In the genomic region with DNA sequence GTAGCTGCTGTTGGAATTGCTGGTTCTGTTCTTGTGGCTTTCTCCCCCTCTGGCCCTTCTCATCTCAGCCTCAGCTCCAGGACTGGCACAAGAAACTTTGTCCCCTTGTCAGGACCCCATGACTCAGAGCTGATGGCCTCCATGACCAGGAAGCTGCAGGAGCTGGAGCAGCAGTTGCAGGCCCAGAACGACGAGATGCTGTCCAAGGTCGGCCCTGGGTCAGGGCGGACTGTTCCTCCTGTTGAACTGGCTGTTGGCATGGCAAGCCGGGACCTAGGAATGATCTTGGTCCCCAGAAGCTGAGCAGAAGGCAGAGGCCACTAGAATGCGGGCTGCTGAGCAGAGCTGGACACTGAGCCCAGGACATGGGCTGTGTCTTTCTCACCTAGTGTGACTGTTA, we compare ENCODE assay signal across 18 mouse cellular contexts. TPM values are rescaled to one million over a fixed set of nuclear protein-coding genes. Genes with fewer than 3 reads are reported as not detected.
"Had no signal": no experiment of that assay in that cellular context is flagged by ENCODE, and none has a peak within 500 bp of the region (broad histone marks: within the 10 kb centered on the region; RNA-seq: fewer than 3 reads in every experiment).

No protein-coding gene starts in this region.

- H3K4me1 ChIP-seq: midbrain, embryonic 15.5 days had no signal

- H3K4me3 ChIP-seq: intestine, embryonic 15.5 days; limb, embryonic 15.5 days; liver, embryonic 12.5 days; midbrain, embryonic 15.5 days; neural tube, embryonic 13.5 days had no signal

- H3K9me3 ChIP-seq: intestine, embryonic 15.5 days; limb, embryonic 15.5 days; liver, embryonic 12.5 days; midbrain, embryonic 15.5 days; neural tube, embryonic 13.5 days had no signal

- DNase-seq: kidney, adult 9 months; kidney, postnatal 36 days; layer of hippocampus, adult 9-11 months; layer of hippocampus, postnatal 36 days; lung, embryonic 14.5 days; lung, postnatal 10 days; lung, postnatal 4 days; right cerebral cortex, adult 18-20 months; right cerebral cortex, postnatal 25 days; thymus, adult 2 months had no signal

- H3K36me3 ChIP-seq: intestine, embryonic 15.5 days; limb, embryonic 15.5 days; liver, embryonic 12.5 days; midbrain, embryonic 15.5 days; neural tube, embryonic 13.5 days had no signal

- ATAC-seq: intestine, embryonic 15.5 days; midbrain, embryonic 15.5 days had no signal

- H3K27me3 ChIP-seq: intestine, embryonic 15.5 days; limb, embryonic 15.5 days; liver, embryonic 12.5 days; midbrain, embryonic 15.5 days; neural tube, embryonic 13.5 days had no signal

- H3K9ac ChIP-seq: intestine, embryonic 15.5 days; limb, embryonic 15.5 days; liver, embryonic 12.5 days; lung, embryonic 14.5 days; midbrain, embryonic 15.5 days had no signal

- H3K4me2 ChIP-seq: intestine, embryonic 15.5 days; limb, embryonic 15.5 days; liver, embryonic 12.5 days; lung, embryonic 14.5 days; midbrain, embryonic 15.5 days; neural tube, embryonic 13.5 days had no signal

- H3K27ac ChIP-seq: intestine, embryonic 15.5 days; kidney, postnatal 0 days; limb, embryonic 15.5 days; liver, embryonic 12.5 days; midbrain, embryonic 15.5 days; neural tube, embryonic 13.5 days had no signal

RNA-seq across cellular contexts. Expression of a gene that starts 58.8 kb away (rescaled TPM):
- polyA plus RNA-seq: intestine, embryonic 15.5 days; kidney, postnatal 0 days; limb, embryonic 11.5 days; limb, embryonic 15.5 days; liver, embryonic 12.5 days; liver, embryonic 16.5 days; lung, embryonic 14.5 days; midbrain, embryonic 15.5 days; neural tube, embryonic 13.5 days had no signal
